Mouse (Mus musculus): ENCODE measurements around the gene Sf1. TPM values are rescaled to one million over a fixed set of nuclear protein-coding genes. Genes with fewer than 3 reads are reported as not detected.

The Sf1 gene
- polyA plus RNA-seq, 1 experiment, result 340 TPM

DNA sequence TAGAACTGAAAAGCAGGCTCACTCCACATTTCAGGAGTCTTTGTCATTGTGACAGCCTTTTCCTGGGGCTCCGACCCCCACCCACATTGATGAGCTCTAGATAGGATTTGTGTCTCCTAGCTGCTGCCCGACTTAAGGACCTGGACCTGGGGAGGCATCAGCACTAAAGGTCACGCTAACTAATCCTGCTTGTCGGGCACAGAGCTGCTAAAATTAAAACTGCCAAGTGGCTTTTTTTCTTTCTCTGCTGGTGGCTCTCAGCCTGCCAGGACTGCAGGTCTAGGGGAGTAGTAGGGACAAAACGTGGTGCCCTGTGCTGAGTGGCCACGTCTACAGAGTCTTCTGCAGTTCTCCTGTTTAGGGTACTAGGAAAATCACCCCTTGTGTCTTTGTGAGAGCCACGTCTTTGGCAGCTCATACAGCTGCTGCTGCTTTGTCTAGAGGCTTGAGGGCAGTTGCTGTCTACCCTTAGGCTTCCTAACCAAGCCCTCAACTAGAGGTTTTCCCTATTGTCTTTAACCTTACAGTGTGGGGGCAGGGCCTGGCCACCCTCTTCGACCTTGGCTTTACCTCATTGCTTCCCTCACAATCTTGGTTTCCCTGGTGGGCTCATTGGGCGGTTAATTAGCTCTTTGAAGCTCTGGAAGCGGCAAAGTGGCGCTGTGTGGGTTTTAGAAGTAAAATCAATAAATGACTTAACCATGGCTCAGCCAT lies 14.0 kb downstream of the Sf1 start:
- H3K27ac ChIP-seq (ENCODE audit: insufficient read depth, low read depth, low read length), result no peak overlapping the region
- 28% methylated on average over 11 of the region's 11 CpGs for WGBS
- TF ChIP-seq POLR2A (IDR thresholded peaks at IDR 0.05; ENCODE audit: insufficient read depth, low read depth, low read length) (no peak), CTCF (IDR thresholded peaks at IDR 0.05; ENCODE audit: insufficient read depth, low read depth, low read length) (no peak)
- H3K4me1 ChIP-seq (ENCODE audit: control insufficient read depth, insufficient read depth, low read length), result peaks cover 28% of the 10 kb centered on the region
- no peak overlapping the region for H3K4me3 ChIP-seq (ENCODE audit: insufficient read depth, low read depth, low read length)

DNA sequence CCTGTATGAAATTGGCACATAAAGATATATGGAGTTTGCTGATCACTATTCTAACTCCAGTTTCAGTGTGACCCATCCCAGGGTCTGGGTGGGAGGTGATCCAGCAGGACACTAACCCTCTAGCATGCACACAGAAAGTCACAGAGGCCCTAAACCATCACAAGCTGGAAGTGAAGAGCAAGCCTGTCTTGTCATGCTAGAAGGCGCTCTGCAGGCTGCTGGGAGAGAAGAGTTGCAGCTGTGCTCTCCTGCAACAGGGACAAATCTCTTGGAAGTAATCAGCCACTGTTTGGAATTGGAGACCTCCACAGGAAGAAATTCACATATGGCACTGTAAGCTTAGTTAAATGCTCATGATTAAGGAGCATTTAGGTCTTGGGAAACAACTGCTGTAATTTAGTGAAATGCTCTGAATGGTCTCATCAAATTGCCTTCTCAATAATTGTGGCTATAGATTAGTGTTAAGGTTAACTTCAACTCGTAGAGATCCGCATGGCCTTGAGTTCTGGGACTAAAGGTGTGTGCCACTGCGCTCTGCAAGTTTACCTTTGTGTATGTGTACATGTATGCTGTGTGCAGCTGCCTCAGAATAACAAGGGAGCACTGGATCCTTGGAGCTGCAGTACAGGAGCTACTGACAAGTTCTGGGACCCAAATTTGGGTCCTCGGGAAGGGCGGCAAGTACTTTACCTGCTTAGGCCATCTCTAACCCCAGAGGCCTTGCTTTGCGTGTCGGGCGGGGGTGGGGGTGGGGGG lies 17.1 kb downstream of the Sf1 start:
- TF ChIP-seq POLR2A (IDR thresholded peaks at IDR 0.05; ENCODE audit: insufficient read depth, low read depth, low read length), result no peak
- TF ChIP-seq CTCF (IDR thresholded peaks at IDR 0.05; ENCODE audit: insufficient read depth, low read depth, low read length), result no peak
- H3K4me1 ChIP-seq (ENCODE audit: control insufficient read depth, insufficient read depth, low read length), result peaks cover 31% of the 10 kb centered on the region
- H3K4me3 ChIP-seq (ENCODE audit: insufficient read depth, low read depth, low read length), result no peak overlapping the region
- no peak overlapping the region for H3K27ac ChIP-seq (ENCODE audit: insufficient read depth, low read depth, low read length)
- WGBS, result 86% methylated on average over 9 of the region's 9 CpGs

DNA sequence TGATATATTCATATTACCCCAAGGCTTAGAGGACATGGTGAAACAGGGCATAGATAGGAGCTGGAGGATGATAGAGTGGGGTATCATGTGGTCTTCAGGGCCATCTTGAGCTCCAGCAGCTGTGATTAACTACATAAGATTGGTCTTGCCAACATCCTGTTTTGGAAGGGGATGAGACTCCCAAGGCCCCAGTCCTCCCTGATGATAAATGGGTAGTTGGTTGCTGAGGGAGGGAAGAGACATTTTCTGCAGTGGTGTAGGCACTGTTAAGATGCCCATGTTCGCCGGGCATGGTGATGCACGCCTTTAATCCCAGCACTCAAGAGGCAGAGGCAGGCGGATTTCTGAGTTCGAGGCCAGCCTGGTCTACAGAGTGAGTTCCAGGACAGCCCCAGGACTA lies 17.7 kb downstream of the Sf1 start:
- Histone ChIP-seq H3K4me3 (ENCODE audit: insufficient read depth, low read depth, low read length) (no peak overlapping the region), H3K27ac (ENCODE audit: insufficient read depth, low read depth, low read length) (no peak overlapping the region), H3K4me1 (ENCODE audit: control insufficient read depth, insufficient read depth, low read length) (peaks cover 29% of the 10 kb centered on the region)
- 95% methylated on average over 5 of the region's 5 CpGs for WGBS
- TF ChIP-seq CTCF (IDR thresholded peaks at IDR 0.05; ENCODE audit: insufficient read depth, low read depth, low read length) (no peak), POLR2A (IDR thresholded peaks at IDR 0.05; ENCODE audit: insufficient read depth, low read depth, low read length) (no peak)

DNA sequence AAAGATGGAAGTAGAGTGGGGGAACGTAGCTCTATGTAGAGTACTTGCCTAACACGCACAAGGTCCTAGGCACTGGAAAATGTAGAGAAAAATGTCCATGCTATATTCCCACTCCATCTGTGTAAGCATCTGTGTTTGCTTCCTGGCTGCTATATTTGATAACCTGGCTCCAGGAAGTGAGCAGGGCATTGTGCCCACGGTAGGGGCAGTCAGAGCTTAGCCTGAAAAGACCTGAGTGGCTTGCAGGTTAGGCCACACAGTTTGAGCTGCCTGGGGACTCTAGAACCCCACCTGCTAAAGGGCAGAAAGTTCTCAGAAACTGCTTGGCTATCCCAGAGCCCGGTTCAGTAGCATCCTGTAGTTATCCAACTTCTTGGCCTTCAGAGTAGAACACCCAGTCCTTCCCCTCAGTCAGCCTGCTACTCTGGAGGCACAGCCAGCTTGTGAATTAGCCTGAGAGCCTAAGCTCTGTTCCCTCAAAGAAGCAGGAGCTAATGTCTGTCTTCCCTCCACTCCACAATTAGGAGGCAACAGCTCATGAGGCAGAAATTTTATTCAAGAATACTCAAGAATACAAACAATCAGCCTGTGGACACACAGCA lies 18.9 kb downstream of the Sf1 start:
- Histone ChIP-seq H3K4me3 (ENCODE audit: insufficient read depth, low read depth, low read length) (no peak overlapping the region), H3K4me1 (ENCODE audit: control insufficient read depth, insufficient read depth, low read length) (peaks cover 27% of the 10 kb centered on the region), H3K27ac (ENCODE audit: insufficient read depth, low read depth, low read length) (no peak overlapping the region)
- TF ChIP-seq CTCF (IDR thresholded peaks at IDR 0.05; ENCODE audit: insufficient read depth, low read depth, low read length) (no peak), POLR2A (IDR thresholded peaks at IDR 0.05; ENCODE audit: insufficient read depth, low read depth, low read length) (no peak)
- WGBS, result 73% methylated on average over 4 of the region's 4 CpGs

DNA sequence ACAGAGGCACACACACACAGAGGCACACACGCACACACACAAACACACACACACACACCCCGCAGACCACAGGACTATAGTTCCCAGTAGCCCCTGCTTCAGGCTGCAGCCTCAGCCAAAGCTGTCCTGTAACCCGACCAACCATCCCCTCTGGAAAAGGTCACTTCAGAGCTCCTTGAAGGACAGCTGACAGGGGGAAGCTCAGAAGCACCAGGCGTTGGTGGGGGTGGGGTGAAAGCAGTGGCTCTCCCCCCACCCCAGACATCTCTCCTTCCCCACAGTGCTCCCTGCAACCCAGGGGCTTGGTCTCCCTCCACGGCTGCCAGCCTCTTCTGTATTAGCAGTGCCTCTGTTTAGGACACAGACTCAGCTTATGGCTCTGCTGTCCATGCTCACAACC lies 20.0 kb downstream of the Sf1 start:
- Histone ChIP-seq H3K4me3 (ENCODE audit: insufficient read depth, low read depth, low read length) (no peak overlapping the region), H3K27ac (ENCODE audit: insufficient read depth, low read depth, low read length) (peak overlapping the region; percentile 23), H3K4me1 (ENCODE audit: control insufficient read depth, insufficient read depth, low read length) (peaks cover 24% of the 10 kb centered on the region)
- WGBS, result 47% methylated on average over 5 of the region's 5 CpGs
- TF ChIP-seq CTCF (IDR thresholded peaks at IDR 0.05; ENCODE audit: insufficient read depth, low read depth, low read length) (no peak), POLR2A (IDR thresholded peaks at IDR 0.05; ENCODE audit: insufficient read depth, low read depth, low read length) (no peak)

DNA sequence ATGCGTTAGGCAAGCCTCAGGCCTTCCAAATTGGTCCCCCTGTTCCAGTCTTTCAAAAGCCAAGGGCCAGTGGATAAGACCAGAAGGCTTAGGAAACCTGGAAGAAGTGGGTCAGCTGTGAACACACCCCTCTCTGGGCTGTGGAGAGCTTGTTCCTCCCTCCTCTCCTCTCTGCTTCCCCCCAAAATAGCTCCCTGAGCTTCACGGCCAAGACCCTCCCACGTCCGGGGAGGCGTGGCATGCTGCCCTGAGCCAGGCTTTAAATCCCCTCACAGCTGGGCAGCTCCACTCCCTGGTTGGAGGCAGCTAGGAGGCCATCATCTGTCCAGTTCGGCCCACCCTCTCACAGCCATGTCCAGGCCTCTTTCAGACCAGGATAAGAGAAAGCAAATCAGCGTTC lies 20.6 kb downstream of the Sf1 start, which contains the start of gene Pygm:
TSS of gene Pygm (plus strand) at position 272 of the 400 bp plus-strand sequence.
- Histone ChIP-seq H3K27ac (ENCODE audit: insufficient read depth, low read depth, low read length) (peak within 1 kb of the TSS; percentile 61), H3K4me1 (ENCODE audit: control insufficient read depth, insufficient read depth, low read length) (peaks cover 24% of the 10 kb centered on the region), H3K4me3 (ENCODE audit: insufficient read depth, low read depth, low read length) (peak within 1 kb of the TSS; percentile 8; the same call in 1 of the 2 replicates)
- WGBS, result 28% methylated on average over 7 of the region's 7 CpGs
- TF ChIP-seq POLR2A (IDR thresholded peaks at IDR 0.05; ENCODE audit: insufficient read depth, low read depth, low read length) (no peak), CTCF (IDR thresholded peaks at IDR 0.05; ENCODE audit: insufficient read depth, low read depth, low read length) (no peak)

DNA sequence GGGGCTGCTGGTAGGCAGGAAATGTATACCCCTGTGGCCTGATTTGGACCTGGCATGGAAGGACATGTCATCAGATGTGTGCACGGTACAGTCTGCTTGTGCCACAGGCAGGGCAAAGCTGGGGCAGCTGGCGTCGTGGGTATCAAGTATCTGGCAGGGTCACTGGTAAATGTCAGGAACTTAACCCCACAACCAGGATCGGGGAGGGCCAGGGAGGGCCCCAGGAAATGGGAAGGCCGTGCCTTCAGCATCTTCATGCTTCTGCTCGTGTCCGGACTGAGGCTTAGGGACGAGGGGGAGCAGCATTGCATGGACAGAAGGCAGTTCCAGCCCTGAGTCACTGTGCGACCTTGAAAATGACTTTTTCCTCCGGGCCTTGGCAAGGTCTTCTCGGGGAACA lies 21.5 kb downstream of the Sf1 start:
- peaks cover 31% of the 10 kb centered on the region for H3K4me1 ChIP-seq (ENCODE audit: control insufficient read depth, insufficient read depth, low read length)
- H3K4me3 ChIP-seq (ENCODE audit: insufficient read depth, low read depth, low read length), result peak overlapping the region; percentile 8; the same call in 1 of the 2 replicates
- TF ChIP-seq CTCF (IDR thresholded peaks at IDR 0.05; ENCODE audit: insufficient read depth, low read depth, low read length) (no peak), POLR2A (IDR thresholded peaks at IDR 0.05; ENCODE audit: insufficient read depth, low read depth, low read length) (no peak)
- peak overlapping the region; percentile 61; the same call in 1 of the 2 replicates for H3K27ac ChIP-seq (ENCODE audit: insufficient read depth, low read depth, low read length)
- WGBS, result 80% methylated on average over 11 of the region's 11 CpGs

DNA sequence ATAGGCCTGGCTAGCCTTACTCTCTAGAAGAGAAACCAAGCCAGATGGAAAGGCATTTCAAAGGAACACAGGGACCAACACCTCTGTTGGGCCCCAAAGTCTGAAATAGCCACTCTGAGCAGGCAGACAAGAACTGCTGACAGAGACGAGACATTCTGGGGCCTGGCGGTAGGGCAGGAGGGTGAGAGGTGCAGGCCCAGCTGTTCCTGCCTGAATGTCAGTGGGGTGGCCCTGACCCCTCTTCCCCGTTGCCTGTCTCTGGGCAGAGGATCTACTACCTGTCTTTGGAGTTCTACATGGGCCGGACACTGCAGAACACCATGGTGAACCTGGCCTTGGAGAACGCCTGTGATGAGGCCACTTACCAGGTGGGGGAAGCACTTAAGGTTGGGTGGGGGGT lies 21.9 kb downstream of the Sf1 start:
- TF ChIP-seq POLR2A (IDR thresholded peaks at IDR 0.05; ENCODE audit: insufficient read depth, low read depth, low read length) (no peak), CTCF (IDR thresholded peaks at IDR 0.05; ENCODE audit: insufficient read depth, low read depth, low read length) (no peak)
- no peak overlapping the region for H3K4me3 ChIP-seq (ENCODE audit: insufficient read depth, low read depth, low read length)
- H3K4me1 ChIP-seq (ENCODE audit: control insufficient read depth, insufficient read depth, low read length), result peaks cover 31% of the 10 kb centered on the region
- H3K27ac ChIP-seq (ENCODE audit: insufficient read depth, low read depth, low read length), result no peak overlapping the region
- 91% methylated on average over 5 of the region's 5 CpGs for WGBS

DNA sequence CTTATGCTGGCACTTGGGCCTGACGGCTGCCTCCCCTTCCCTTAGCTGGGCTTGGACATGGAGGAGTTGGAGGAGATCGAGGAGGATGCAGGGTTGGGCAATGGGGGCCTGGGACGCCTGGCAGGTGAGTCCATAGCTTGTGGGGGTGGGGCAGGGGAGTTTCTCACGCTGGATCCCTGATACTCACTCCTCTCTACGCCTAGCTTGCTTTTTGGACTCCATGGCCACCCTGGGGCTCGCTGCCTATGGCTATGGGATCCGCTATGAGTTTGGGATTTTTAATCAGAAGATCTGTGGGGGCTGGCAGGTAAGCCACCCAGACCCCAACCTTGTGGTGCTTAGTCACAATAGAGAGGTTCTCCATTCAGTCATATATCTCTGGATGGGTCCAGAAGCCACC lies 22.3 kb downstream of the Sf1 start:
- TF ChIP-seq CTCF (IDR thresholded peaks at IDR 0.05; ENCODE audit: insufficient read depth, low read depth, low read length) (no peak), POLR2A (IDR thresholded peaks at IDR 0.05; ENCODE audit: insufficient read depth, low read depth, low read length) (no peak)
- no peak overlapping the region for H3K4me3 ChIP-seq (ENCODE audit: insufficient read depth, low read depth, low read length)
- H3K4me1 ChIP-seq (ENCODE audit: control insufficient read depth, insufficient read depth, low read length), result peaks cover 31% of the 10 kb centered on the region
- no peak overlapping the region for H3K27ac ChIP-seq (ENCODE audit: insufficient read depth, low read depth, low read length)
- 95% methylated on average over 7 of the region's 7 CpGs for WGBS
